Mouse (Mus musculus) G1E (cell line): ENCODE measurements around the gene Ctse.

Experiments
- CTCF ChIP-seq: IDR thresholded peaks from 2 replicates; pipeline ENCODE4 v1.5.1; 2012; ENCODE audit warnings: low read depth, low read length, inconsistent platforms, mixed read lengths
- GATA1 ChIP-seq: IDR thresholded peaks from 2 replicates; pipeline ENCODE4 v1.6.1; 2012; ENCODE audit warnings: borderline replicate concordance, low read length, inconsistent platforms, mixed read lengths
- GATA2 ChIP-seq: IDR thresholded peaks from 2 replicates; pipeline ENCODE4 v1.6.1; 2012; ENCODE audit warnings: low read depth, low read length, inconsistent platforms, borderline replicate concordance
- POLR2AphosphoS5 ChIP-seq: IDR thresholded peaks from 2 replicates; pipeline ENCODE4 v1.6.1; 2012; ENCODE audit warnings: low read depth, low read length, inconsistent platforms; ENCODE audit not compliant: insufficient replicate concordance
- TAL1 ChIP-seq: conservative IDR thresholded peaks from 2 replicates; pipeline ENCODE4 v1.6.1; 2012; ENCODE audit warnings: low read depth, low read length, inconsistent platforms, mixed read lengths

DNA sequence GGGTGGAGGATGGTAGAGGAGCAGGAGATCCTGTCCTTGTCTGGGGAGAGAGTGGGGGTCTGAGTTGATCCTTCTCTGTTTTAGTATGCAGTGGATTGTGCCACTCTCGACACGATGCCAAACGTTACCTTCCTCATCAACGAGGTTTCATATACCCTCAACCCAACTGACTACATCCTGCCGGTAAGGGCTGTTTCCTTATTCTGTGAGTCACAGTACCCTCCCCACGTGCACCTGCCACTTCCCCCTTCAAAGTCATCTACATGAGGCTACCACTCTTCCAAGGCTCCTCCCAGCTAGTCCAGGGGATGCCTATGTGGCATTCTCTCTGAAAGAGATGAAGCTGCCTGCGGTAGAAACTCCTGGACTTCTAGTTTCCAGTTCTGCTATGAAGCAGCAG, 34.3 kb downstream of the Ctse start:
- TF ChIP-seq CTCF (no peak), GATA1 (no peak), TAL1 (no peak), GATA2 (no peak), POLR2AphosphoS5 (0 out of 2 replicates have a peak, but pooled peaks have one; percentile 58)
